In genomic region chr7:126012325-126013021, GRCm38 (mm10) we compare ENCODE assay signal across 14 mouse cellular contexts.
A peak's percentile ranks its signal among the peaks of the same experiment; 100 is the strongest.
DNase-seq lines count a peak whose midpoint lies in the region; ATAC-seq and TF ChIP-seq lines count a peak whose summit lies in the region.
"Had no signal": no experiment of that assay in that cellular context is flagged by ENCODE, and none has a peak within 500 bp of the region (broad histone marks: within the 10 kb centered on the region; RNA-seq: fewer than 3 reads in every experiment).

No protein-coding gene starts in this region.

- intact Hi-C loops in heart, adult 2 months (cut with DNase I): no loop called here

- H3K27ac ChIP-seq in heart, embryonic 10.5 days: peak overlapping the region; percentile 25
- H3K27ac ChIP-seq in heart, adult 2 months: no peak overlapping the region
- no peak overlapping the region for H3K27ac ChIP-seq in kidney, embryonic 14.5 days (ENCODE audit: low read depth, low read length)
- H3K27ac ChIP-seq in forebrain, embryonic 11.5 days (ENCODE audit: low read depth, low read length): peak overlapping the region; percentile 60; the same call in 1 of the 2 replicates
- H3K27ac ChIP-seq in midbrain, embryonic 12.5 days (replicated peaks): peak overlapping the region; percentile 12; the same call in 1 of the 2 replicates
- H3K27ac ChIP-seq: liver, embryonic 12.5 days; neural tube, embryonic 13.5 days had no signal

- no peaks in the 10 kb centered on the region for H3K27me3 ChIP-seq in heart, embryonic 10.5 days (ENCODE audit: insufficient read depth, poor library complexity, severe bottlenecking)
- H3K27me3 ChIP-seq in heart, adult 2 months (ENCODE audit: control insufficient read depth, insufficient read depth, low read length): no peaks in the 10 kb centered on the region
- no peaks in the 10 kb centered on the region for H3K27me3 ChIP-seq in kidney, embryonic 14.5 days (ENCODE audit: control insufficient read depth, insufficient read depth, low read length)
- H3K27me3 ChIP-seq in forebrain, embryonic 11.5 days (ENCODE audit: control insufficient read depth, insufficient read depth, low read length): no peaks in the 10 kb centered on the region
- no peaks in the 10 kb centered on the region; the same call in 1 of the 2 replicates for H3K27me3 ChIP-seq in midbrain, embryonic 12.5 days
- H3K27me3 ChIP-seq: neural tube, embryonic 13.5 days had no signal

- no peak overlapping the region for H3K4me3 ChIP-seq in heart, embryonic 10.5 days
- no peak overlapping the region for H3K4me3 ChIP-seq in heart, adult 2 months
- no peak overlapping the region for H3K4me3 ChIP-seq in kidney, embryonic 14.5 days (ENCODE audit: low read length)
- no peak overlapping the region for H3K4me3 ChIP-seq in forebrain, embryonic 11.5 days (ENCODE audit: low read depth, low read length)
- H3K4me3 ChIP-seq in midbrain, embryonic 12.5 days: no peak overlapping the region
- H3K4me3 ChIP-seq: liver, embryonic 12.5 days; neural tube, embryonic 13.5 days had no signal

- ATAC-seq in kidney, embryonic 14.5 days (ENCODE audit: low FRiP score, low TSS enrichment): peak; percentile 57; the same call in 1 of the 2 replicates
- ATAC-seq in forebrain, embryonic 11.5 days (replicated peaks; ENCODE audit: low FRiP score): peak; percentile 75
- ATAC-seq in midbrain, embryonic 12.5 days (ENCODE audit: low FRiP score, low read depth): peak; percentile 28
- ATAC-seq: liver, embryonic 12.5 days; lung, postnatal 0 days had no signal

- TF ChIP-seq POLR2A in heart, adult 2 months (IDR thresholded peaks at IDR 0.05; ENCODE audit: insufficient read depth, low read depth, low read length): no peak

- no peaks in the 10 kb centered on the region for H3K9me3 ChIP-seq in heart, embryonic 10.5 days
- H3K9me3 ChIP-seq in kidney, embryonic 14.5 days (ENCODE audit: control insufficient read depth, low read length): no peaks in the 10 kb centered on the region
- H3K9me3 ChIP-seq in forebrain, embryonic 11.5 days (ENCODE audit: control insufficient read depth, low read length): no peaks in the 10 kb centered on the region
- H3K9me3 ChIP-seq in midbrain, embryonic 12.5 days: no peaks in the 10 kb centered on the region
- H3K9me3 ChIP-seq: liver, embryonic 12.5 days; neural tube, embryonic 13.5 days had no signal

- peaks cover 35% of the 10 kb centered on the region for H3K4me1 ChIP-seq in heart, embryonic 10.5 days
- H3K4me1 ChIP-seq in heart, adult 2 months (ENCODE audit: control insufficient read depth, insufficient read depth, low read length): no peaks in the 10 kb centered on the region
- H3K4me1 ChIP-seq in kidney, embryonic 14.5 days (ENCODE audit: control insufficient read depth, insufficient read depth, low read length): peaks cover 10% of the 10 kb centered on the region; the same call in 1 of the 2 replicates
- peaks cover 16% of the 10 kb centered on the region for H3K4me1 ChIP-seq in forebrain, embryonic 11.5 days (replicated peaks; ENCODE audit: control insufficient read depth, insufficient read depth, low read length)
- peaks cover 46% of the 10 kb centered on the region for H3K4me1 ChIP-seq in midbrain, embryonic 12.5 days

- H3K4me2 ChIP-seq in kidney, embryonic 14.5 days (replicated peaks; ENCODE audit: low read depth, low read length): no peak overlapping the region
- no peak overlapping the region for H3K4me2 ChIP-seq in forebrain, embryonic 11.5 days (ENCODE audit: low read depth, low read length, severe bottlenecking)
- no peak overlapping the region for H3K4me2 ChIP-seq in midbrain, embryonic 12.5 days (replicated peaks)
- H3K4me2 ChIP-seq: liver, embryonic 12.5 days; neural tube, embryonic 13.5 days had no signal

- TF ChIP-seq EP300 in heart, adult 2 months (IDR thresholded peaks at IDR 0.05; ENCODE audit: insufficient read depth, low read depth, low read length): no peak

- no peak for DNase-seq in heart, embryonic 10.5 days (ENCODE audit: low spot score)
- DNase-seq in heart, adult 2 months: no peak
- DNase-seq in kidney, postnatal 4 days: no peak
- DNase-seq in forebrain, embryonic 11.5 days (ENCODE audit: low spot score): peak; percentile 70
- no peak for DNase-seq in thymus, postnatal 4 days
- DNase-seq in right cerebral cortex, postnatal 25 days: no peak
- DNase-seq: cerebellum, adult 8-10 months; heart, postnatal 36 days; kidney, adult 18-20 months had no signal

- no peaks in the 10 kb centered on the region for H3K79me2 ChIP-seq in heart, adult 2 months (replicated peaks; ENCODE audit: control insufficient read depth, insufficient read depth, low read length)

- no peak for TF ChIP-seq CTCF in heart, adult 2 months (IDR thresholded peaks at IDR 0.05)

- 49% methylated on average over 11 of the region's 11 CpGs for WGBS in heart, embryonic 10.5 days
- 65% methylated on average over 11 of the region's 11 CpGs for WGBS in heart, adult 2 months
- WGBS in kidney, embryonic 14.5 days: 28% methylated on average over 11 of the region's 11 CpGs
- WGBS in forebrain, embryonic 11.5 days: 22% methylated on average over 11 of the region's 11 CpGs
- 49% methylated on average over 11 of the region's 11 CpGs for WGBS in midbrain, embryonic 12.5 days

- H3K36me3 ChIP-seq in heart, embryonic 10.5 days: no peaks in the 10 kb centered on the region
- no peaks in the 10 kb centered on the region for H3K36me3 ChIP-seq in heart, adult 2 months (ENCODE audit: control insufficient read depth, insufficient read depth, low read length)
- no peaks in the 10 kb centered on the region for H3K36me3 ChIP-seq in kidney, embryonic 14.5 days (ENCODE audit: control insufficient read depth, insufficient read depth, low read length)
- no peaks in the 10 kb centered on the region for H3K36me3 ChIP-seq in forebrain, embryonic 11.5 days (ENCODE audit: control insufficient read depth, insufficient read depth, low read length)
- no peaks in the 10 kb centered on the region for H3K36me3 ChIP-seq in midbrain, embryonic 12.5 days
- H3K36me3 ChIP-seq: liver, embryonic 12.5 days; neural tube, embryonic 13.5 days had no signal

- no peak overlapping the region for H3K9ac ChIP-seq in heart, adult 2 months (ENCODE audit: low read depth, low read length)
- no peak overlapping the region for H3K9ac ChIP-seq in kidney, embryonic 14.5 days (ENCODE audit: low read depth, low read length)
- no peak overlapping the region for H3K9ac ChIP-seq in forebrain, embryonic 11.5 days (ENCODE audit: low read length)
- H3K9ac ChIP-seq in midbrain, embryonic 12.5 days (replicated peaks): no peak overlapping the region
- H3K9ac ChIP-seq: liver, embryonic 12.5 days; neural tube, embryonic 13.5 days had no signal

Comparison
In these comparisons a context has a peak if more than half of its experiments do, and no peak if none do; other contexts are left out.
1. H3K27ac ChIP-seq: peak in heart, embryonic 10.5 days (single experiment), forebrain, embryonic 11.5 days (single experiment) and midbrain, embryonic 12.5 days (single experiment); none in heart, adult 2 months (single experiment) and kidney, embryonic 14.5 days (single experiment).
2. Peak in every context shown above with its lines, with median percentiles within 50 percentile points of each other: ATAC-seq.